Comparison of ENCODE assay signal across 9 mouse cellular contexts in genomic region chr7:107465081-107465480, GRCm38 (mm10).
"Had no signal": no experiment of that assay in that cellular context is flagged by ENCODE, and none has a peak within 500 bp of the region (broad histone marks: within the 10 kb centered on the region; RNA-seq: fewer than 3 reads in every experiment).

No protein-coding gene starts in this region.

- DNase-seq: kidney, postnatal 36 days; layer of hippocampus, adult 9-11 months; layer of hippocampus, postnatal 36 days; liver; liver, embryonic 13.5 days; liver, postnatal 0 days; lung, postnatal 14 days; thymus, adult 2 months; thymus, postnatal 25 days had no signal
